Mouse (Mus musculus): Measurements from ENCODE around the gene Pgap1.

DNA sequence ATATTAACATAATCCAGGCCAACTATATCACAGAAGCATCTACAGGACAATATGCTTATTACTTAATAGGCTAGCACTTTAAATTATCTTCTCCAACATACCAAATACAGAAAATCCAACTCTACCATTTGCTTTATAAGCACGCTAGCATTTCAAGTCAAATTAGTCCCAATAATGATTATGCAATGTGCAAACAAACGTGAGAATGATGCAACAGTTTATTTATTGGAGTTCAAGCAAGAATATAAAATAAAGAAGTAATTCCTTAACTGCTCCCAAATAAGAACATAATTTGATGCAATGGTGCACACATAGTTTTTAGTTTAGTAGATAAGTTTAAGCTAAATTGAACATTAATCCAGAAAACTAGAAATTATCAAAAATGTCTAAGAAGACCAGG lies 4.9 kb downstream of the Pgap1 start:
- TF ChIP-seq CTCF (IDR thresholded peaks at IDR 0.05) (no peak), POLR2A (IDR thresholded peaks at IDR 0.05; ENCODE audit: insufficient read depth, low read depth, low read length) (no peak), EP300 (IDR thresholded peaks at IDR 0.05; ENCODE audit: insufficient read depth, low read depth, low read length) (no peak)

All from heart, adult 2 months (tissue).